Mouse (Mus musculus) C2C12 (cell line): ENCODE measurements around the gene Krtap28-10. TPM values are rescaled to one million over a fixed set of nuclear protein-coding genes. Genes with fewer than 3 reads are reported as not detected.

ENCODE experiments used
- H3K27me3 ChIP-seq: one replicate; pipeline ENCODE4 v1.6.1; 2011; ENCODE audit not compliant: control insufficient read depth, insufficient read depth, insufficient read length
- H3K36me3 ChIP-seq: one replicate; pipeline ENCODE4 v1.6.1; 2011; ENCODE audit not compliant: control insufficient read depth, insufficient read depth
- H3K4me3 ChIP-seq: one replicate; pipeline ENCODE4 v1.5.1; 2011; ENCODE audit warnings: mild to moderate bottlenecking, control low read depth; ENCODE audit not compliant: poor library complexity, insufficient read depth, severe bottlenecking
- H3K79me2 ChIP-seq: one replicate; pipeline ENCODE4 v1.6.1; 2011; ENCODE audit not compliant: control insufficient read depth, insufficient read depth
- H3K79me3 ChIP-seq: one replicate; pipeline ENCODE4 v1.6.1; 2011; ENCODE audit warnings: low read depth, control low read depth
- H3ac ChIP-seq: one replicate; pipeline ENCODE3; 2011; ENCODE audit warnings: low read depth; ENCODE audit not compliant: control insufficient read depth, insufficient read length
- CEBPB ChIP-seq: IDR thresholded peaks from one replicate; pipeline ENCODE4 v1.6.1; 2011; ENCODE audit warnings: low read depth, mild to moderate bottlenecking, control low read depth, moderate library complexity
- CTCF ChIP-seq: IDR thresholded peaks from one replicate; pipeline ENCODE4 v1.5.1; 2011; ENCODE audit not compliant: control insufficient read depth, insufficient read depth, insufficient read length
- FOSL1 ChIP-seq: IDR thresholded peaks from one replicate; pipeline ENCODE4 v1.8.0; 2011; ENCODE audit warnings: mild to moderate bottlenecking, low read length; ENCODE audit not compliant: poor library complexity, insufficient read depth, severe bottlenecking
- MAX ChIP-seq: IDR thresholded peaks from one replicate; pipeline ENCODE4 v1.6.1; 2011; ENCODE audit warnings: mild to moderate bottlenecking, control low read depth
- MYOD1 ChIP-seq: IDR thresholded peaks from one replicate; pipeline ENCODE4 v1.6.1; 2011; ENCODE audit warnings: low read depth; ENCODE audit not compliant: control insufficient read depth, insufficient read length
- MYOG ChIP-seq: IDR thresholded peaks from one replicate; pipeline ENCODE4 v1.6.1; 2011; ENCODE audit not compliant: control insufficient read depth, insufficient read length; ENCODE audit errors: extremely low read depth
- USF1 ChIP-seq: IDR thresholded peaks from one replicate; pipeline ENCODE4 v1.6.1; 2011; ENCODE audit warnings: low read depth, mild to moderate bottlenecking, control low read depth, moderate library complexity
- polyA plus RNA-seq: library from polyadenylated mRNA; unstranded; fragments of >200 nt; fragmentation: generic; extraction: Trizol; gene quantifications from one replicate; pipeline ENCODE4 v1.2.1, GENCODE M21; 2012; ENCODE audit warnings: missing spikeins

Gene Krtap28-10
- polyA plus RNA-seq, 1 experiment, result not detected

DNA sequence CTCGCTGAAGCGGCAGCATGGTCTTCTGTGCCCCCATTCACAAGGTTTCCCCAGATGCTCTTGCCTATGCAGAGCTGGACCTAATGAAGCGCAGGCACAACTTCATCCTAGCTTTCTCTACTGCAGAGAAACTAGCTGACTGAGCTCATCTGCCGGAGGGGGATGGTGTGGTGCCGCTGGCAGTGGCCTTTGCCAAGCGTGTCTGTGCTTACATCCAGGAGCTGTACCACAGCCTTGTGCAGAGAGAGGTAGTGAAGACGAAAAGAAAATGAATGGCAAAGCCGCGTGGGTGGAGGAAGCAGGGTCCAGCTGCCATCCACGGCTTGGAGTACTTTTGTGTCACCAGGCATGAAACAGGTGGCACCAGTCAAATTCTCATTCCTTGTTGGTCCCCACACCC is 24.9 kb upstream of the Krtap28-10 start:
- Histone ChIP-seq H3K36me3 (no peaks in the 10 kb centered on the region), H3K4me3 (no peak overlapping the region), H3K27me3 (peaks cover 8% of the 10 kb centered on the region), H3K79me2 (no peaks in the 10 kb centered on the region), H3ac (no peak overlapping the region), H3K79me3 (no peaks in the 10 kb centered on the region)
- TF ChIP-seq MYOD1 (no peak), CTCF (no peak), FOSL1 (no peak), CEBPB (no peak), USF1 (no peak)

DNA sequence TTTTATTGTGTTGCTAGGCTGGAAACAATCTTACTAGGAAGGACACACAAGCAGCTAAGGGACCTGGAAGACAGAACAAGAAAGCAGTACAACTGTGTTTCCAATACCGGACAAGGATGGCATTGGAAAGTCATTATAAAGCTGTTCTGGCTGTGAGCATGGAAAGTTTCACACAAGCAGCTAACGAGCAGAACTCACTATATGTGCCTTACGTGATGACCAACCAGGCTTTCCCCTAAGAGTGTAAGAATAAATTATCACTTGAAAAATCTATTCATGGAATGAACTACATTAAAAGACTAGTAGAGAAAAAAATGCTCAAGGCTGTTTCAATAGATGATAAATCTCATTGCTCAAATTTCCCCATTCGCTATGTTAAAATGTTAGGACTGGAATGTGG is 24.3 kb upstream of the Krtap28-10 start:
- Histone ChIP-seq H3ac (no peak overlapping the region), H3K4me3 (no peak overlapping the region), H3K27me3 (peaks cover 8% of the 10 kb centered on the region), H3K79me2 (no peaks in the 10 kb centered on the region), H3K36me3 (no peaks in the 10 kb centered on the region), H3K79me3 (no peaks in the 10 kb centered on the region)
- TF ChIP-seq MYOD1 (no peak), FOSL1 (no peak), MAX (no peak), CTCF (no peak), MYOG (no peak), CEBPB (no peak), USF1 (no peak)

DNA sequence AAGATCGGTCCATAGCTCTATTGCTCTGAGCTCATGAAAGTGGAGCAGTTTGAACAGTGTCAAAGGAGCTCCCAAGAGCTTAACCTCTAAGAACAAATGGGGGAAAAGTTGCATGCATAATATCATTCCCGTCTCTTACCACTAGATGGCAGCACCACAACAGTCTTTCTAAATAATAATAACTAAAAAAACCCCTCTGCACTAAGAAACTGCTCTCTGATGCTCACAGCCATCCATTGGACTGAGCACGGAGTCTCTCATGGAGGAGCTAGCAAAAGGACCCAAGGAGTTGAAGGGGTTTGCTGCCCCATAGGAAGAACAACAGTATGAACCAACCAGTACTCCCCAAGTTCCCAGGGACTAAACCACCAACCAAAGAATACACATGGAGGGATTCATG is 22.6 kb upstream of the Krtap28-10 start:
- peaks cover 8% of the 10 kb centered on the region for H3K27me3 ChIP-seq
- no peaks in the 10 kb centered on the region for H3K79me2 ChIP-seq
- H3K79me3 ChIP-seq, result no peaks in the 10 kb centered on the region
- no peak overlapping the region for H3K4me3 ChIP-seq
- no peak overlapping the region for H3ac ChIP-seq
- no peaks in the 10 kb centered on the region for H3K36me3 ChIP-seq
- TF ChIP-seq CTCF, result no peak
- TF ChIP-seq CEBPB, result no peak
- TF ChIP-seq MYOG, result no peak
- TF ChIP-seq FOSL1, result no peak
- no peak for TF ChIP-seq USF1
- no peak for TF ChIP-seq MYOD1
- TF ChIP-seq MAX, result no peak

DNA sequence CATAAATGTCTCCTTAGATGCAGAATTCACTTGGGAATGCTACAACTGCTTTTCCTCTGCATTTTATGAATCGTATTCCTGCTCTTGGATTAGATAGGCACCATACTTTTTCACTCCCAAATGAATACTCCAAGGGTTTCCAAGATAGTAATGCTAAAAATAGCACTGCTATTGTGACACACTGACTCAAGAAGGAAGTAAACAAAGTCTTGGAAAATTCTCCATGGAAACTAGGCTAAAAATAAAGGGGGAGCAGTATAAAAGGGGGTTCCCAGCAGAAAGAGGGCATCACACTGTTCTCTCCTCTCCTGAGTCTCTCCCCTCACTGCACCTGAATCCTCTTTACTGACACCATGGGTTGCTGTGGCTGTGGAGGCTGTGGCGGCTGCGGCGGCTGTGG is 18.4 kb upstream of the Krtap28-10 start, which contains the start of gene Krtap28-13:
Krtap28-13 (plus strand) TSS at position 288 of the 400 bp plus-strand sequence.
- no peak for TF ChIP-seq USF1
- TF ChIP-seq CEBPB, result no peak
- no peak for TF ChIP-seq MYOG
- TF ChIP-seq FOSL1, result no peak
- TF ChIP-seq MAX, result no peak
- no peak for TF ChIP-seq CTCF
- no peak for TF ChIP-seq MYOD1

DNA sequence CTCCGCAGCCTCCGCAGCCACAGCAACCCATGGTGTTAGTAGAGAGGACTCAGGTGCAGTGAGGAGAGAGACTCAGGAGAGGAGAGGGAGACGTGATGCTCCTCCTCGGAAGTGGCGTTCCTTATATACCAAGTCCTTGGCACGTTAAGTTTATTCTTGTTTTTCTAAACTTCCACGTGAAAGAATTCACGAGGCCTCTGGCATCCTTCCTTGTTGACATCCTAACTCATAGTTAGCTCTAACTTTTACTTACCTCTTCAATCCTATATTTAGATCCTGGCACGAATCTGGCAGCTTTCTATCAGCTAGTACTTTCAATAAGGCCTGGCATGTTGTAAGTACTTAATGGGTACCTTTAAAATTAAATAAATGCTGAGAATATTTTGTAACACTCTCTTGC is 17.0 kb upstream of the Krtap28-10 start, which contains the start of gene A030005K14Rik:
A030005K14Rik (minus strand) TSS at position 101 of the 400 bp plus-strand sequence.
- H3K36me3 ChIP-seq, result no peaks in the 10 kb centered on the region
- no peak within 1 kb of the TSS for H3ac ChIP-seq
- H3K27me3 ChIP-seq, result peaks cover 3% of the 10 kb centered on the region
- no peak for TF ChIP-seq MYOG
- TF ChIP-seq MYOD1, result no peak
- TF ChIP-seq CTCF, result no peak
- TF ChIP-seq CEBPB, result no peak
- TF ChIP-seq MAX, result no peak
- no peak for TF ChIP-seq USF1
- TF ChIP-seq FOSL1, result no peak
- H3K79me2 ChIP-seq, result no peaks in the 10 kb centered on the region
- no peaks in the 10 kb centered on the region for H3K79me3 ChIP-seq
- H3K4me3 ChIP-seq, result no peak within 1 kb of the TSS

More for the DNA sequence above, 18.4 kb upstream of the Krtap28-10 start, which contains the start of gene Krtap28-13:
- Histone ChIP-seq H3ac (no peak within 1 kb of the TSS), H3K4me3 (no peak within 1 kb of the TSS), H3K79me2 (no peaks in the 10 kb centered on the region), H3K79me3 (no peaks in the 10 kb centered on the region), H3K36me3 (no peaks in the 10 kb centered on the region), H3K27me3 (peaks cover 3% of the 10 kb centered on the region)

DNA sequence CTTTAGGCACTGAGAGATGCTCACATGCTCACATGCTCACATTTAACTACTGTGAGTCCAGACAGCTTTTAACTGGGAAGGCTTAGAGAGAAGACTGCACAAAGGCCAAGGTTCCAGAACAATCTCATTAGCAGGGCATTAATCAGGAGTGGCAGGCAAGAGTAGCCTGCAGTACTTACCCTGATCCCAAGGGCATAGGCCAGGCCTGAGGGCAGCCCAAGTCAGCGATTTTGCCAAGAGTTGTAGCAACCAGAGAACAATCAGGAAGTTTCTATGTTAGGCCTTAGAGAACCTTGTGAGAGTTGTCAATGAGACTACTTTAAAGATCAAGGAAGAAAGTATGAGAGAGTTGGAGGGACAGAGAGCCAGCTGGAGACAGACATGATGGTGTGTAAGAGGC is 16.2 kb upstream of the Krtap28-10 start:
- Histone ChIP-seq H3K79me2 (no peaks in the 10 kb centered on the region), H3K79me3 (no peaks in the 10 kb centered on the region), H3K4me3 (no peak overlapping the region), H3ac (no peak overlapping the region), H3K27me3 (peaks cover 3% of the 10 kb centered on the region), H3K36me3 (no peaks in the 10 kb centered on the region)
- TF ChIP-seq FOSL1, result no peak
- TF ChIP-seq CTCF, result no peak
